Comparison of ENCODE assay signal across 7 mouse cellular contexts in the genomic region with DNA sequence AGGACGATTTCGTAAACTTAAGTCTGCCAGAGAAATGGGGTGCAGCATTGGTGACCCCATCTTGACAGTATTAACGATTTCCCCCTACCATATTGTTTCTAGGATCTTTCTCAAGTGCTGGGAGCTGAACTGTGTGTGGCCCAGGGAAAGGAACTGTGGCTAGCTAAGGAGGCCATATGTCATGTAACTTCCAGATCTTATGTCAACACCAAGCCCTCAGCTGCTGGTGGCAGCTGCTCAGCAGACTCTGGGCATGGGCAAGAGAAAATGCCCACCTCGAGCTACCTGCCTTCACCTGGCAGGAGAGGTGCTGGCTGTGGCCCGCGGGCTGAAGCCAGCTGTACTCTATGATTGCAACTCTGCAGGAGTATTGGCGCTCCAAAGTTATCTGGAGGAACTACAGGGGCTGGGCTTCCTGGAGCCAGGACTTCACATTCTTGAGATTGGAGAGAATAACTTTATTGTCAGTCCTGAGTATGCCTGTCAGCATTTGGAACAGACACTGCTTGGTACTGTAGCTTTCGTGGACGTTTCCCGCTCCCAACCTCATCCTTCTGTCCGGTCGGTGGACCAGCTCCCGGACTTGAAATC. TPM values are rescaled to one million over a fixed set of nuclear protein-coding genes. Genes with fewer than 3 reads are reported as not detected.
DNase-seq lines count a peak whose midpoint lies in the region; ATAC-seq lines count a peak whose summit lies in the region.

No protein-coding gene starts in this region.

- H3K27ac ChIP-seq in forebrain, embryonic 14.5 days (ENCODE audit: low read depth, low read length) = no peak overlapping the region
- peak overlapping the region; percentile 83 for H3K27ac ChIP-seq in limb, embryonic 15.5 days

- 94% methylated on average over 13 of the region's 13 CpGs for WGBS in forebrain, embryonic 14.5 days
- 90% methylated on average over 13 of the region's 13 CpGs for WGBS in limb, embryonic 15.5 days

- H3K4me1 ChIP-seq in forebrain, embryonic 14.5 days (ENCODE audit: control insufficient read depth, insufficient read depth, low read length) = peaks cover 18% of the 10 kb centered on the region
- peaks cover 26% of the 10 kb centered on the region for H3K4me1 ChIP-seq in limb, embryonic 15.5 days

- peak overlapping the region; percentile 74 for H3K4me3 ChIP-seq in forebrain, embryonic 14.5 days (ENCODE audit: low read depth, low read length)
- H3K4me3 ChIP-seq in limb, embryonic 15.5 days = peak overlapping the region; percentile 70

- H3K9ac ChIP-seq in forebrain, embryonic 14.5 days (ENCODE audit: low read length) = peak overlapping the region; percentile 87
- H3K9ac ChIP-seq in limb, embryonic 15.5 days = no peak overlapping the region

- H3K9me3 ChIP-seq in forebrain, embryonic 14.5 days (replicated peaks; ENCODE audit: control insufficient read depth, low read length) = no peaks in the 10 kb centered on the region
- no peaks in the 10 kb centered on the region for H3K9me3 ChIP-seq in limb, embryonic 15.5 days

- H3K4me2 ChIP-seq in forebrain, embryonic 14.5 days (ENCODE audit: low read length) = peak overlapping the region; percentile 73
- H3K4me2 ChIP-seq in limb, embryonic 15.5 days = peak overlapping the region; percentile 62

- H3K36me3 ChIP-seq in forebrain, embryonic 14.5 days (ENCODE audit: control insufficient read depth, insufficient read depth, low read length) = no peaks in the 10 kb centered on the region
- H3K36me3 ChIP-seq in limb, embryonic 15.5 days = no peaks in the 10 kb centered on the region

- H3K27me3 ChIP-seq in forebrain, embryonic 14.5 days (replicated peaks; ENCODE audit: control insufficient read depth, insufficient read depth, low read length) = no peaks in the 10 kb centered on the region
- no peaks in the 10 kb centered on the region for H3K27me3 ChIP-seq in limb, embryonic 15.5 days

- DNase-seq in thymus, postnatal 14 days = peak; percentile 35
- DNase-seq in thymus, postnatal 25 days = no peak
- no peak for DNase-seq in forebrain, embryonic 14.5 days (ENCODE audit: low spot score)
- DNase-seq in adrenal gland, adult 2 months = no peak
- DNase-seq in ovary, adult 18-20 months (ENCODE audit: low spot score) = no peak
- no peak for DNase-seq in embryo, embryonic 10.5 days (ENCODE audit: low spot score)

- ATAC-seq in forebrain, embryonic 14.5 days = no peak
- no peak for ATAC-seq in limb, embryonic 15.5 days (ENCODE audit: insufficient number of reproducible peaks, low FRiP score, low TSS enrichment, low read depth)

RNA-seq across cellular contexts. Expression of a gene that starts 6.4 kb away (rescaled TPM):
- polyA plus RNA-seq in forebrain, embryonic 14.5 days (2014; fragmentation: Nextera tagmentation; extraction: Ambion mirVana) = 13.3 and 14.6 TPM in 2 replicates
- polyA plus RNA-seq in limb, embryonic 15.5 days (2015; fragmentation: Nextera tagmentation; extraction: Ambion mirVana) = 16.5 and 18.1 TPM in 2 replicates
- 1 to 10 TPM; 1.4 to 3.2 TPM for total RNA-seq in adrenal gland, adult 2 months (2021)
- polyA plus RNA-seq in adrenal gland, adult 2 months (2012; rRNA removed) = 1.8 and 2.1 TPM in 2 replicates

RNA-seq across cellular contexts. Expression of a gene that starts 21.3 kb away (rescaled TPM):
- polyA plus RNA-seq in forebrain, embryonic 14.5 days (2014; fragmentation: Nextera tagmentation; extraction: Ambion mirVana) = 0.35 and 0.60 TPM in 2 replicates
- 50.1 and 56.9 TPM in 2 replicates for polyA plus RNA-seq in limb, embryonic 15.5 days (2015; fragmentation: Nextera tagmentation; extraction: Ambion mirVana)
- total RNA-seq in adrenal gland, adult 2 months (2021) = under 1 TPM; 0.31 to 0.49 TPM
- 0.09 and 0.51 TPM in 2 replicates for polyA plus RNA-seq in adrenal gland, adult 2 months (2012; rRNA removed)

RNA-seq across cellular contexts. Expression of a gene that starts 27.3 kb away (rescaled TPM):
- polyA plus RNA-seq in forebrain, embryonic 14.5 days (2014; fragmentation: Nextera tagmentation; extraction: Ambion mirVana) = 1.5 and 2.0 TPM in 2 replicates
- 16.3 and 44.2 TPM in 2 replicates for polyA plus RNA-seq in limb, embryonic 15.5 days (2015; fragmentation: Nextera tagmentation; extraction: Ambion mirVana)
- total RNA-seq in adrenal gland, adult 2 months (2021) = 1 to 10 TPM; 1.1 to 3.3 TPM
- 0.15 and 0.75 TPM in 2 replicates for polyA plus RNA-seq in adrenal gland, adult 2 months (2012; rRNA removed)

RNA-seq across cellular contexts. Expression of a gene that starts 33.3 kb away (rescaled TPM):
- 0.80 and 0.85 TPM in 2 replicates for polyA plus RNA-seq in forebrain, embryonic 14.5 days (2014; fragmentation: Nextera tagmentation; extraction: Ambion mirVana)
- 8.6 and 11.1 TPM in 2 replicates for polyA plus RNA-seq in limb, embryonic 15.5 days (2015; fragmentation: Nextera tagmentation; extraction: Ambion mirVana)
- total RNA-seq in adrenal gland, adult 2 months (2021) = 1 to 10 TPM in 1 of 2 experiments, under 1 TPM in 1; 0.69 to 2.3 TPM
- polyA plus RNA-seq in adrenal gland, adult 2 months (2012; rRNA removed) = 0.30 and 0.31 TPM in 2 replicates

RNA-seq across cellular contexts. Expression of a gene that starts 44.2 kb away (rescaled TPM):
- polyA plus RNA-seq in forebrain, embryonic 14.5 days (2014; fragmentation: Nextera tagmentation; extraction: Ambion mirVana) = 9.6 and 10.6 TPM in 2 replicates
- 7.3 and 10.3 TPM in 2 replicates for polyA plus RNA-seq in limb, embryonic 15.5 days (2015; fragmentation: Nextera tagmentation; extraction: Ambion mirVana)
- 10 to 100 TPM; 11.1 to 19.0 TPM for total RNA-seq in adrenal gland, adult 2 months (2021)
- 10.6 and 12.9 TPM in 2 replicates for polyA plus RNA-seq in adrenal gland, adult 2 months (2012; rRNA removed)

Comparison
In these comparisons a context has a peak if more than half of its experiments do, and no peak if none do; other contexts are left out.
1. RNA of a gene that starts 21.3 kb away (polyA plus RNA-seq): 50.1 to 56.9 TPM in limb, embryonic 15.5 days; 0.35 to 0.60 TPM in forebrain, embryonic 14.5 days and 0.09 to 0.51 TPM in adrenal gland, adult 2 months; every median in the first group is over 10 times any median in the second.